Mouse (Mus musculus) liver, adult 2 months (tissue): Measurements from ENCODE around the gene Rmnd5a.

Experiments used
- CTCF ChIP-seq: fragments of 200-500 bp; IDR thresholded peaks from 2 replicates; pipeline ENCODE4 v1.5.1; 2011; ENCODE audit warnings: low read depth, low read length, control low read depth
- POLR2A ChIP-seq: fragments of 200-500 bp; IDR thresholded peaks from 2 replicates; pipeline ENCODE4 v1.6.1; 2011; ENCODE audit warnings: low read length, control low read depth; ENCODE audit not compliant: insufficient read depth; ENCODE audit errors: extremely low read depth

GRCm38 (mm10) chr6:71360221-71360620, 80.2 kb downstream of the Rmnd5a start:
- TF ChIP-seq POLR2A (no peak), CTCF (no peak)
